Mouse (Mus musculus) forebrain, postnatal 0 days (tissue): ENCODE results near the gene Ptprt. TPM values are rescaled to one million over a fixed set of nuclear protein-coding genes. Genes with fewer than 3 reads are reported as not detected.

Experiments
- ATAC-seq: fragments of 200-750 bp; cut with Nextera tagmentation; 2 replicates; pipeline ENCODE4 v1.8.0; 2017; ENCODE audit warnings: mild to moderate bottlenecking, moderate library complexity
- DNase-seq: peaks from one replicate; pipeline ENCODE4 v3.0.0-alpha.2; 2015
- H3K27ac ChIP-seq: fragments of 300-500 bp; sonication (generic); 2 replicates; pipeline ENCODE4 v1.5.1; 2014; ENCODE audit warnings: low read depth, mild to moderate bottlenecking, antibody characterized with exemption, low read length, moderate library complexity, mixed read lengths
- H3K27me3 ChIP-seq: fragments of 300-500 bp; sonication (generic); 2 replicates; pipeline ENCODE4 v1.6.1; 2014; ENCODE audit warnings: mild to moderate bottlenecking, low read length, mixed read lengths; ENCODE audit not compliant: insufficient read depth
- H3K36me3 ChIP-seq: fragments of 300-500 bp; sonication (generic); 2 replicates; pipeline ENCODE4 v1.6.1; 2014; ENCODE audit warnings: mild to moderate bottlenecking, moderate library complexity; ENCODE audit not compliant: insufficient read depth
- H3K4me1 ChIP-seq: fragments of 300-500 bp; sonication (generic); 2 replicates; pipeline ENCODE4 v1.6.1; 2014; ENCODE audit warnings: antibody characterized with exemption; ENCODE audit not compliant: insufficient read depth
- H3K4me2 ChIP-seq: fragments of 300-500 bp; sonication (generic); 2 replicates; pipeline ENCODE4 v1.6.1; 2014; ENCODE audit warnings: low read depth, mild to moderate bottlenecking, moderate library complexity
- H3K4me3 ChIP-seq: fragments of 300-500 bp; sonication (generic); 2 replicates; pipeline ENCODE4 v1.5.1; 2014; ENCODE audit warnings: low read depth, low read length, mixed read lengths
- H3K9ac ChIP-seq: fragments of 300-500 bp; sonication (generic); 2 replicates; pipeline ENCODE4 v1.6.1; 2014; ENCODE audit warnings: mild to moderate bottlenecking
- H3K9me3 ChIP-seq: fragments of 300-500 bp; sonication (generic); 2 replicates; pipeline ENCODE4 v1.6.1; 2016; ENCODE audit warnings: low read length
- CTCF ChIP-seq: sonication (generic); IDR thresholded peaks from 2 replicates; pipeline ENCODE4 v1.5.1; 2016; ENCODE audit warnings: antibody characterized with exemption, control low read depth, low read depth
- WGBS: fragments of 180-500 bp; shearing (Covaris S2); extraction: QIAGEN DNeasy Blood & Tissue Kit; methylation state at CpG from one replicate; pipeline ENCODE4 v1.1.7; 2014; 5-methylcytosine and 5-hydroxymethylcytosine counted together
- polyA plus RNA-seq: library from polyadenylated mRNA; unstranded; fragments of >200 nt; fragmentation: Nextera tagmentation; extraction: Ambion mirVana; gene quantifications from 2 replicates; pipeline ENCODE4 v1.2.1, GENCODE M21; 2015
- total RNA-seq: library from RNA; depleted of rRNA; stranded (reverse); fragments of >200 nt; gene quantifications from 2 replicates; pipeline ENCODE4 v1.2.3, GENCODE M21; 2014

Ptprt gene
- total and polyA plus RNA-seq, 2 experiments from 2014 or later: 12.0 to 58.4 TPM

GRCm38 (mm10) chr2:162118041-162118440 is 542.9 kb downstream of the Ptprt start:
- H3K4me1 ChIP-seq: no peaks in the 10 kb centered on the region
- H3K27me3 ChIP-seq: no peaks in the 10 kb centered on the region
- H3K4me3 ChIP-seq: no peak overlapping the region
- H3K36me3 ChIP-seq: no peaks in the 10 kb centered on the region
- TF ChIP-seq CTCF: no peak
- no peak for ATAC-seq
- no peak overlapping the region for H3K27ac ChIP-seq
- H3K9ac ChIP-seq: no peak overlapping the region
- H3K4me2 ChIP-seq: no peak overlapping the region
- no peak for DNase-seq
- 59% methylated on average over 2 of the region's 2 CpGs for WGBS
- no peaks in the 10 kb centered on the region for H3K9me3 ChIP-seq

DNA sequence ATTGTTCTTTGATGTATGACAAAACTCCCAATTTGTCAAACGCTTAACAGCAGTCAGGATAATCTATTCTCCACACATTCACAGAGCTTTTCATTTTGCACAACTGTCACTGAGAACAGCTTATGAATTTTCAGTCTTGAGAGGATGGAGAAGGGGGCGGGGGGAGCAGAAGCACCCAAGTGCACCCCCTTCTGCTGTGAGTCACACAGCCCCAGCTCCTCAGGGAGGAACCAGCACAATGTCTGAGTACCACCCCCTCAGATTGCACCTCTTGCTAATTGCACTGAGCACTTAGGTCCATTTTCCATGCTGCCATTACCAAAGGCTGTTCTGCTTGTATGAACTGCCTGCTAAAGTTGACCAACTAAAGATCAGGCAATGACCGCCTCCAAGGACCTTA is 578.6 kb downstream of the Ptprt start:
- ATAC-seq (peak; percentile 88), DNase-seq (peak; percentile 54)
- WGBS: 74% methylated on average over 3 of the region's 3 CpGs
- H3K27ac ChIP-seq: peak overlapping the region; percentile 78
- H3K9me3 ChIP-seq: no peaks in the 10 kb centered on the region
- H3K36me3 ChIP-seq: no peaks in the 10 kb centered on the region
- H3K9ac ChIP-seq: no peak overlapping the region
- peaks cover 14% of the 10 kb centered on the region; the same call in 1 of the 2 replicates for H3K4me1 ChIP-seq
- TF ChIP-seq CTCF: no peak
- H3K4me3 ChIP-seq: no peak overlapping the region
- no peaks in the 10 kb centered on the region for H3K27me3 ChIP-seq
- no peak overlapping the region for H3K4me2 ChIP-seq

- no peak for TF ChIP-seq CTCF
- 29% methylated on average over 1 of the region's 1 CpGs for WGBS
- H3K36me3 ChIP-seq: no peaks in the 10 kb centered on the region
- peak; percentile 52 for ATAC-seq
- H3K4me3 ChIP-seq: no peak overlapping the region
- H3K9me3 ChIP-seq: no peaks in the 10 kb centered on the region
- no peaks in the 10 kb centered on the region for H3K27me3 ChIP-seq
- H3K4me2 ChIP-seq: no peak overlapping the region
- no peak overlapping the region for H3K9ac ChIP-seq
- peaks cover 14% of the 10 kb centered on the region; the same call in 1 of the 2 replicates for H3K4me1 ChIP-seq
- peak overlapping the region; percentile 58 for H3K27ac ChIP-seq
- peak; percentile 50 for DNase-seq
Measured at GRCm38 (mm10) chr2:162080717-162081398, 580.1 kb downstream of the Ptprt start.

- H3K27me3 ChIP-seq: no peaks in the 10 kb centered on the region
- H3K27ac ChIP-seq: no peak overlapping the region
- H3K4me2 ChIP-seq: no peak overlapping the region
- TF ChIP-seq CTCF: no peak
- no peak for ATAC-seq
- no peaks in the 10 kb centered on the region for H3K36me3 ChIP-seq
- no peaks in the 10 kb centered on the region for H3K9me3 ChIP-seq
- DNase-seq: no peak
- H3K4me3 ChIP-seq: no peak overlapping the region
- no peak overlapping the region for H3K9ac ChIP-seq
- 82% methylated on average over 5 of the region's 5 CpGs for WGBS
- H3K4me1 ChIP-seq: peaks cover 14% of the 10 kb centered on the region; the same call in 1 of the 2 replicates
Measured at GRCm38 (mm10) chr2:162078571-162079280, 582.2 kb downstream of the Ptprt start.

- TF ChIP-seq CTCF: no peak
- WGBS: 89% methylated on average over 3 of the region's 3 CpGs
- H3K27ac ChIP-seq: no peak overlapping the region
- no peaks in the 10 kb centered on the region for H3K9me3 ChIP-seq
- no peaks in the 10 kb centered on the region for H3K36me3 ChIP-seq
- H3K27me3 ChIP-seq: no peaks in the 10 kb centered on the region
- no peaks in the 10 kb centered on the region for H3K4me1 ChIP-seq
- H3K4me3 ChIP-seq: no peak overlapping the region
- H3K4me2 ChIP-seq: no peak overlapping the region
- DNase-seq: no peak
- no peak overlapping the region for H3K9ac ChIP-seq
- no peak for ATAC-seq
Measured at GRCm38 (mm10) chr2:162052816-162053215, 608.1 kb downstream of the Ptprt start.

DNA sequence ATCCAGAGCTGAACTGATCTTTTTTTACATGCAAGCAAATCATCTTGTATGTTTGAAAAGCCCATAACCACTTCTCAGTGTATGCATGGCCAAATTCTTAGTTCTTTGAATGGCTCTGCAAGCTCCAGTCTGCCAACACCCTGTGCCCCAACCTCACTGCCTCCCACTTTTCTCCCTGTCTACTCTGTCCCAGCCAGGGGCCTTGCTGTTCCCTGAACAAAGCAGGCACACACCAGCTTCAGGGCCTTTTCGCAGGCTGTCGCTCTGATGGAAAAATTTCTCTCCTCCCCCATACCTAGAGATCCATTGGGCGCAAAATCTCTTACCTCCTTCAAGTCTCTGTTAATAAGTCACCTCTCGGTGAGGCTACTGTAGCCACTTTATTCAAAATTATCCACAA is 610.7 kb downstream of the Ptprt start:
- Histone ChIP-seq H3K4me3 (no peak overlapping the region), H3K9me3 (no peaks in the 10 kb centered on the region), H3K27ac (no peak overlapping the region), H3K9ac (no peak overlapping the region), H3K4me2 (no peak overlapping the region), H3K27me3 (no peaks in the 10 kb centered on the region), H3K36me3 (no peaks in the 10 kb centered on the region), H3K4me1 (no peaks in the 10 kb centered on the region)
- ATAC-seq (no peak), DNase-seq (no peak)
- no peak for TF ChIP-seq CTCF
- 78% methylated on average over 4 of the region's 4 CpGs for WGBS

DNA sequence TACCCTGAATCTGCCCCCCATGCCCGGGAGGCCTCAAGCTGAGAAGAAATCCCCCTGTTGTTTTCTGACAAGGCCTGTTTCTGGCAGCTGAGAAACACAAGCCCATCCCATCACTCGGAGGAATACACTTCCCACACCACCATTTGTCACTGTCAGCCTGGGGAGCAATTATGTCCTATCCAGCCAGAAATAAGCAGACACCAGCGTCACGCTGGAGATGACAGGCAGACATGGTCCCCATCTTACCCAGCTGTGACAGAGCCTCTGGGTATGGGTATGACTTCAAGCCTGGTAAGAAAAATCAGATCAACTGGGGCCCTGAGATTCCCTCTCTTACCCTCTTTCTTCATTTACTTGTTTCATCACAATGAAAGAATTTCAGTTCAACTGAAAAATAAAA is 625.3 kb downstream of the Ptprt start:
- H3K4me1 ChIP-seq: no peaks in the 10 kb centered on the region
- ATAC-seq: no peak
- H3K36me3 ChIP-seq: no peaks in the 10 kb centered on the region
- 74% methylated on average over 4 of the region's 4 CpGs for WGBS
- no peak overlapping the region for H3K4me2 ChIP-seq
- no peak for DNase-seq
- H3K4me3 ChIP-seq: no peak overlapping the region
- TF ChIP-seq CTCF: no peak
- no peaks in the 10 kb centered on the region for H3K9me3 ChIP-seq
- H3K27ac ChIP-seq: no peak overlapping the region
- no peaks in the 10 kb centered on the region for H3K27me3 ChIP-seq
- no peak overlapping the region for H3K9ac ChIP-seq
